Mouse (Mus musculus) testis, adult 2 months (tissue): ENCODE results near the gene Eid2b.
"Not testable (repeated sequence)": the region's sequence is repeated elsewhere in the genome, so short reads cannot be mapped to it uniquely, and the experiment has no call there.

Source experiments
- CTCF ChIP-seq: fragments of 200-500 bp; IDR thresholded peaks from 2 replicates; pipeline ENCODE4 v1.5.1; 2012; ENCODE audit warnings: low read depth, mild to moderate bottlenecking, inconsistent platforms, low read length, moderate library complexity; ENCODE audit not compliant: control insufficient read depth, insufficient read depth, insufficient replicate concordance
- POLR2A ChIP-seq: fragments of 200-500 bp; IDR thresholded peaks from 2 replicates; pipeline ENCODE4 v1.6.1; 2012; ENCODE audit warnings: low read depth, mild to moderate bottlenecking, inconsistent platforms, low read length, moderate library complexity; ENCODE audit not compliant: control insufficient read depth

DNA sequence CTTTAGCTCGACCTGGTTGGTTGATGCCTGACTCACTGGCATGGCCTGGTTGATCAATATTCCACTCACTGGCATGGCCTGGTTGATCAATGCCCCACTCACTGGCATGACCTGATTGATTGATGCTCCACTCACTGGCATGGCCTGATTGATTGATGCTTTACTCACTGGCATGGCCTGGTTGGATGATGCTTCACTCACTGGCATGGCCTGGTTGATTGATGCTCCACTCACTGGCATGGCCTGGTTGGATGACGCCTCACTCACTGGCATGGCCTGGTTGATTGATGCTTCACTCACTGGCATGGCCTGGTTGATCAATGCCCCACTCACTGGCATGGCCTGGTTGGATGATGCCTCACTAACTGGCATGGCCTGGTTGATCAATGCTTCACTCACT lies 33.6 kb upstream of the Eid2b start:
- TF ChIP-seq CTCF, POLR2A: not testable (repeated sequence)
